Mouse (Mus musculus): ENCODE data around the gene Ppp4c.

Gene Ppp4c

GRCm38 (mm10) chr7:126791851-126792720 is at the start of gene Ppp4c:
Gene Ppp4c (minus strand): TSS chr7:126792496.
- peak; percentile 96 for DNase-seq (ENCODE audit: low read depth, low spot score)

GRCm38 (mm10) chr7:126833294-126833693 is 41.0 kb upstream of the Ppp4c start:
- DNase-seq (ENCODE audit: low read depth, low spot score), result no peak

GRCm38 (mm10) chr7:126832036-126832598 is 39.8 kb upstream of the Ppp4c start:
- DNase-seq (ENCODE audit: low read depth, low spot score), result peak; percentile 64

GRCm38 (mm10) chr7:126831539-126831938 is 39.2 kb upstream of the Ppp4c start, which contains the start of gene 4930451I11Rik:
Gene 4930451I11Rik (minus strand): TSS chr7:126831639.
- DNase-seq (ENCODE audit: low read depth, low spot score), result no peak

- no peak for DNase-seq (ENCODE audit: low read depth, low spot score)
Observed at GRCm38 (mm10) chr7:126825952-126826351, 33.7 kb upstream of the Ppp4c start.

DNA sequence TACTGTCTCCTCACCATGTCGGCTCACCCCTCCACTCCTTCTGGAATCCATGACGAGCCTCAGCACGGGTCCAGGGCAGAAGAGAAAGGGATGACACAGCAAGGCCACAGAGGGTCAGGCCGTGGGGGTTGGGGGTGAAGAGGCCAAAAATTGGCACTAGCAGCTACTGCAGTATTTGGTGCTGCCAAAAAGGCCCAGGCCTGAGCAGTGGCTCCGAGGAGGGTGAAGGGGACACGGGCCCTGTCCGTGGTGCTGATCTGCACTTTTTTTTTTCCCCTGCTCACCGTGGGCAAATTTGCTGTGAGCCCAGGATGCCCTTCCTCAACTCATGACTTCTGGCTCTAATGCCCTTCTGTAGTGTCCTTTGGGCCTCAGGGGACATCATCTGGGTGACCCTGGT is 33.1 kb upstream of the Ppp4c start:
- DNase-seq (ENCODE audit: low read depth, low spot score), result no peak

GRCm38 (mm10) chr7:126823940-126824339 is 31.6 kb upstream of the Ppp4c start:
- DNase-seq (ENCODE audit: low read depth, low spot score), result no peak

- DNase-seq (ENCODE audit: low read depth, low spot score), result no peak
Observed at GRCm38 (mm10) chr7:126823202-126823711, 31.0 kb upstream of the Ppp4c start.

DNA sequence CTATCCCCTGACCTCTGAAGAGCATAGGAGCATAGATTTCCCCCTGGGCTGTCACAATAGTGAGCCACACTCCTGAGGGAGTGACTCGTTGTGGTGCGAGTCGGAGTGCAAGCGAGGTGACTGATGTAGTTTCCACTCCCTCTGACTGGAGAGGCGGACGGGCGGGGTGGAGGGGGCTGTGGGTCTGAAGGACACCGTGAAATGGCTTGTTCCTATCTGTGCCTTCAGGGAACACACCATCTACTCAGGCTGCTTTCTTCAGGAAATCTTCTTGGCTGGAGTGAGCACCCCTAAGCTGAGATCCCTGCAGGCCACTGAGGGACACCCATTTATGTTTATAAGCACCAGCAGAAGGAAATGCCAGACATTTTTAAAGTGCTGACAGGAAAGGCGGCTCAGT is 30.4 kb upstream of the Ppp4c start:
- no peak for DNase-seq (ENCODE audit: low read depth, low spot score)

GRCm38 (mm10) chr7:126821835-126822511 is 29.7 kb upstream of the Ppp4c start:
- peak; percentile 68 for DNase-seq (ENCODE audit: low read depth, low spot score)

- no peak for DNase-seq (ENCODE audit: low read depth, low spot score)
Observed at GRCm38 (mm10) chr7:126818818-126819217, 26.5 kb upstream of the Ppp4c start.

DNA sequence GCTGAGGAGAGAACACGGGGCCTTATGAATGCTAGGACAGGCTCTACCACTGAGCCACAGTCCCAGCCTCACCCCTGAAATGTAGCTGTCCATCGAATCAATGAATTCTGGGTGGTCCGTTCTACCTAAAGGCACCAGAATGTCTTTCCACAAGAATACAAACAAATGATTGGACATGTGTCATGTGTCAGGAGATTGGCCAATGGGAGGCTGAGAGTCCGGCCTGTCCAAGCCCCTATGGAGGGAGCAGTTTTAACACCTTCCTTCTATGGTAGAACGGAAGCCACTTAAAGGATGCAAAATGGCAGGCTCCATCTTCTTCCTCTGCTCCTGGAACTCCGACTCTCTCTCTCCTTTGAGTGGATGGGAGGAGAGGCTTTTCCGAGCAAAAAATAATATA is 25.3 kb upstream of the Ppp4c start:
- DNase-seq (ENCODE audit: low read depth, low spot score), result no peak

GRCm38 (mm10) chr7:126816494-126816893 is 24.2 kb upstream of the Ppp4c start:
- DNase-seq (ENCODE audit: low read depth, low spot score), result no peak

DNA sequence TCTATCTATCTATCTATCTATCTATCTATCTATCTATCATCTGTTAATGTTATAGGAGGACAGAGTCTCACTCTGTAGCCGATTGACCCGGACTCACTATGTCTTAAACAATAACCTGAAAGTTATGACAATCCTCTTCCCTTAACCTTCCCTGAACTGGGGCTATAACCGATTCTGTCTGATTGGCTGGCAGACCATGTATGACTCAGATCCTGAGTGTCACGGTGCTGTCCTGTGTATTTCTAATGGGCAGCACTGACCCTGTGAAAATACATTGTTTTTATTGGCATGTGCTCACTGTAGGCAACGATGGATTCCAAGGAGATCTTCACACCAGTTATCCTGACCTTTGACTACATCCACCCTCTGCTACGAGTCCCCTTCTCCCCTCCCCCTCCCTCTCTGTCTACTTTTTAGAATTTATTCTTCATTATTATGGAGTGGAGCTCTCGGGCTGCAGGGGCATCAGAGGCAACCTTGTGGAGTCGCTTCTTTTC is 23.5 kb upstream of the Ppp4c start:
- DNase-seq (ENCODE audit: low read depth, low spot score), result no peak

DNA sequence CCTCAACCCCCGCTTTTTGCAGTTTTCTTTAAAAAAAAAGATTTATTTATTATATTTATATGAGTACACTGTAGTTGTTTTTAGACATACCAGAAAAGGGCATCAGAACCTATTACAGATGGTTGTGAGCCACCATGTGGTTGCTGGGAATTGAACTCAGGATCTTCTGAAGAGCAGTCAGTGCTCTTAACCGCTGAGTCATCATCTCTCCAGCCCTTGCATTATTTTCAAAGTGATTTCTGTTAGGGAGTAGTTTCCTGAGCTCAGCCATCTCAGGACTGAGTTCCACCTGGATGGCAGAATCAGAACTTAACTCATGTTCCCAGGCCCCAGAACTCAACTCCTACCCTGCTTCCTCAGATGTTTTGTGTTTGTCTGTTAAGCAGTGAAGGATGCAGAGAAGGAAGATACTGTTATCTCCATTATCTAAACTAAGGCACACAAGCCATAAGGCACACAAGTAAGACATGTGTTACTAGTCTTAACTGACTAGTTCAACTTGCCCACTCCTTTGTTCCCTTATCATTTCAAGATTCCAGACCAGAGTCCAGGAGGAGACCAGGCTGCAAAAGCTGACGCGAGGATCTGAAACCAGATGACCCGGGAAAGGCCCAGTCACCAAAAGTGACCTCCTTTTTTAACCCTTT is 17.6 kb upstream of the Ppp4c start:
- no peak for DNase-seq (ENCODE audit: low read depth, low spot score)

GRCm38 (mm10) chr7:126808703-126809455 is 16.6 kb upstream of the Ppp4c start:
- DNase-seq (ENCODE audit: low read depth, low spot score), result peak; percentile 72

DNA sequence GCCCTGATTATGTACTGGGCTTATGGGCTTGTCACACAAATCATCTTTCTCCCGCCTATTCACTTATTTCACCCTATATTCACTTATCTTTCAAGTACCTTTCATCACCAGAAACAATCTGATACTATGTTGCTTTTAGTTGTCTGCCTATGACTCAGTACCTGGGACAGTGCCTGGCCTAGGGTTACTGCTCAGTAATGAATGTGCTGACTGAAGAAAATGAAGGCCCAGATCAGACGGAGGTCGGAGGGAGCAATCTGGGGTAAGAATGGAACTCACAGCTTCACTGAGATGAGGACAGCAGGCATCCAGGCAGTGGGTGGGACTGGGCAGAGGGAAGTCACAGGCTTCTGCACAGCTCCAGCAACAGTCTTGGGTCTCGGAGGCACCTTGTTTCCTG is 15.1 kb upstream of the Ppp4c start:
- no peak for DNase-seq (ENCODE audit: low read depth, low spot score)

DNA sequence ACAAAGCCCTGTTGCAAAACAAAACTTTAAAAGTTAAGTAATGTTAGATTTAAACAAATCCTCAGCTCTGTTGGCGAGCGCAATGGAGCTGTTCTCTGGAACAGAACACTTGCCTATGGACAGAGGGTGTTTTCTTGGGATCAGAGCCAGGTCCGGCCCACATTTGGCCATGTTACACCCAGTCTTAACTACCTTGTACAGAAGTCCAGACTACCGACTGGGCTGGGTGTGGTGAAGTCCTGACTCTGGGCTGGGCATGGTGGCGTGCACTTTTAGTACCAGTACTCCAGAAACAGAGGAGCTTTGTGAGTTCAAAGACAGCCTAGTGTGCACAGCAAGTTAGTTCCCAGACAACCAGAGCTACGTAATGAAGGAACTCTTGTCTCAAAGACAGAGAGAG is 14.7 kb upstream of the Ppp4c start:
- no peak for DNase-seq (ENCODE audit: low read depth, low spot score)

- no peak for DNase-seq (ENCODE audit: low read depth, low spot score)
Observed at GRCm38 (mm10) chr7:126803751-126804150, 11.5 kb upstream of the Ppp4c start.

GRCm38 (mm10) chr7:126803181-126803580 is 10.9 kb upstream of the Ppp4c start:
- no peak for DNase-seq (ENCODE audit: low read depth, low spot score)
